Mouse (Mus musculus) cerebellum, postnatal 4 days (tissue): ENCODE data around the gene BC051665.

Experiments
- DNase-seq, 2 experiments: peaks; one replicate each; pipeline ENCODE4 v3.0.0; 2022; ENCODE audit warnings: low spot score in 2 of 2, mixed read lengths in 1 of 2

BC051665 gene

DNA sequence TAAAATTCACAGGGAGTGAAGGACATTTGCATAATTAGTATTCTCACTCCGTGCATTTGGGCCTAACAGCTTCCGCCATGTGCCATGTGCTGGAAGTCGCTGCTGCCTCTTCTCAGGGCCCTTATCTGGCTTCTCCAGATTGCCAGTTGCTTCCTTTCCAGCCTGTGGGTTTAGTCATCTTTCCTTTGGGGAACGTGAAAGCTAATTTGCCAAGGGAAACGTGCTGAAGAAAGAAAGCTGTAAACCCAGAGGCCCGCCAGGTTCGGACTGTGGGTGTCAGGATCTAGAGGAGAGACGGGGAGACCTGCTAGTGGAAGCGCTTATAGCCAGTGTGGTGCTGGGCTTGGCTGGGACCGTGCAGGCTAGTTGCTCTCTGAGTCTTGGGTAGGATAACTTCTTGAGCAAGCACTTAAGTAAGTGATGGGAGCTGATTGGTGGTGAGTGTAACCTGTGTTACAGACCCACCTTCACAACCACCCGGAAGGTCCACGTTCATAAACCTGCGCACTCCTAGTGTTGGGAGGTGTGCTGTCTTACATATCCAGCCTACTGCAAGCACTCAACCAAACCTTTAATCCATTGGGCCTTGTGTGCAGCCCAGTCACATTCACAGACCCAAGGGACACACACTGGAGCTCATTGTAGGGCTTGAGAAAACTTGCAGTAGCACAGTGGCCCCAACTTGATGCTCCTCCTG lies 42.6 kb downstream of the BC051665 start:
- DNase-seq, result no peak

GRCm38 (mm10) chr13:60742611-60743010 lies 43.6 kb downstream of the BC051665 start:
- no peak for DNase-seq

DNA sequence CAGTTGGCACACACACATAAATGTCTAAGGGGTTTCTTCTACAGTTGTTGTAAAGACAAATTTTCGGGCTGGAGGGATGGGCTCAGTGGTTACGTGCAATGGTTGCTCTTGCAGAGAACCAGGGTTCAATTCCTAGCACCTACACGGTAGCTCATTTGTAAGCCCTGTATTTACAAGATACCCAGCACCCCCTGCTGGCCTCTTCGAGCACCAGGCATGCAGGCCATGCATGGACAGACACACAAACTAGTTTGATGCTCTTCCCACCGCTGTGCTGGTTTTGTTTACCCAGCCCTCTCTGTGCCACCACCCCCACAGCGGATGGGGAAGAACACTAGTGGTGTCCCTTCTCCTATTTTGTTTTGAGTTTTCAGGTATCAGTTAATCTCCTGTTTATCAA lies 45.9 kb downstream of the BC051665 start:
- DNase-seq, result no peak

DNA sequence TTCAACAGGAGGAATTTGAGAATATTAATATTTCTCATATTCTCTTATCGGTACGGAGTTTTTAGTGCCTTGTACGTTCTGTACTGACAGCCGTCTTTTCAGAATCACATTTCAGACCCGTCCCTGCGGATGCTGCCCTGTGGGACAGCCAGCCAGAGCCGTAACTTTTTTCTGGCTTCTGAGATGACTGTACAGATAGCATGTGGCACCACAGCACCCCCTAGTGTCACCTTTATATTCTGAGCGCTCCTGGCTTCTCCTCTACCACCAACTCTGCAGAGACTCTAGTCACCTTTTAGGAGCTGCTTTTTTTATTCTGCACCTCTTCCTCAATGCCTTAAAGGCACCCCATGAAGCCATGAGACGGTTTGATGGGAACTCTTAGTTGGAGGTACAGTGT lies 47.7 kb downstream of the BC051665 start:
- DNase-seq, result peak; percentile 57 to 74

DNA sequence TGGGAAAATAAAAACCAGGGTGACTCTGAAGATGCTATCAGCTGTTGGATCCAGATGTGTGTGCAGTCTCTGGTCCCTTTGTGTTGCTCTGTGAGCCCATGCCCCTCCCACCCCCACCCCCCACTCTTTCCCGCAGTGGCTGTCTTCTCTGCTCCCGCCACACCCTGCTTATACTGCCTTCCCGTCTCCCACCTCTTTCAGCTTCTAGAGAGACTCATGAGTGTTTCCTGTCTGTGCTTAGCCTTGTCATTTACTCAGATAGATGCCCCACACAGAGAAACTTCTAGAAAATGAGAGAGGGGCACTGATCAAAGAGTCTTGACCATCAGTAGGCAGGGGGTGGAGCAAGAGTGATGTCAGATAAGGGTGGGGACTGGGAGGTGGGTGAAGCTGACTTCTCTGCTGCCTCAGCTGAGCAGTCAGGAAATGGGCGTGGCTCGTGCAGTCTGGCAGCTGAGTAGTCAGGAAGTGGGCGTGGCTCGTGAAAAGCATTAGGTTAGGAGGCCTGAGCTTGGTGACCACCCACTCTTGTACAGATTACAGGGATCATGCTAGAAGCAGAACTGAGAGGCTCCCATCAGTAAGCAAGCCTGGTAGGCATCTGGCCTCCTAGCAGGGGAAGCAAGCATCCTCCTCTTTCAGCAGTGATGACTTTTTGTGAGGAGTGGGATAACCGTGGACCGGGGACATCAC lies 48.4 kb downstream of the BC051665 start:
- no peak for DNase-seq

- DNase-seq, result no peak
Measured at GRCm38 (mm10) chr13:60736421-60737105, 49.6 kb downstream of the BC051665 start.

DNA sequence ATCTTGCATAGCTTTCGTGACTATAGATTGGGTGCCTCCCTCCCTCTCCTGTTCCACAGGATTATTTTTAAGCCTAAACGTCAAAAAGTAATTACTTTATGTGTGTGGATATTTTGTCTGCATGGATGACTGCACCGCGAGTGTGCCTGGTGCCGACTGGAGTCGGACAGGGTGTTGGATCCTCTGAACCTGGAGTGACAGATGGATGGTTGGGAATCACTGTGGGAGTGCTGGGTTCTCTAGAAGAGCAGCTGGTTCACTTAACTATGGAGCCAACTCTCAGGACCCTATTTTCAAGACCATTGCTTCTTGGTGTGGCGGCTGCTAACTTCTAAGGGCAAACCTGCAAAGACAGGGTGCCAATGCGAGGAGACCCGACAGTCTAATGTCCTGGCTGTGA lies 50.9 kb downstream of the BC051665 start:
- peak in 1 of 2 experiments; percentile 22 for DNase-seq
